Mouse (Mus musculus) embryonic facial prominence, embryonic 11.5 days (tissue): ENCODE measurements around the gene Sirt3. TPM values are rescaled to one million over a fixed set of nuclear protein-coding genes. Genes with fewer than 3 reads are reported as not detected.
A peak's percentile ranks its signal among the peaks of the same experiment; 100 is the strongest.

Experiments used
- ATAC-seq: fragments of 200-750 bp; cut with Nextera tagmentation; replicated peaks from 2 replicates; pipeline ENCODE4 v1.8.0; 2017; ENCODE audit warnings: low read depth; ENCODE audit not compliant: insufficient number of reproducible peaks, low FRiP score, low TSS enrichment
- DNase-seq: peaks from one replicate; pipeline ENCODE4 v3.0.0-alpha.2; 2015; ENCODE audit warnings: low spot score
- H3K27ac ChIP-seq: fragments of 300-500 bp; sonication (generic); replicated peaks from 2 replicates; pipeline ENCODE4 v1.5.1; 2014; ENCODE audit warnings: mild to moderate bottlenecking, low read depth, low read length, control low read depth
- H3K27me3 ChIP-seq: fragments of 300-500 bp; sonication (generic); 2 replicates; pipeline ENCODE4 v1.6.1; 2014; ENCODE audit warnings: mild to moderate bottlenecking, low read length, moderate library complexity, mixed read lengths; ENCODE audit not compliant: control insufficient read depth, insufficient read depth
- H3K36me3 ChIP-seq: fragments of 300-500 bp; sonication (generic); replicated peaks from 2 replicates; pipeline ENCODE4 v1.6.1; 2014; ENCODE audit warnings: low read depth, mild to moderate bottlenecking, low read length, moderate library complexity, mixed read lengths; ENCODE audit not compliant: control insufficient read depth, insufficient read depth
- H3K4me1 ChIP-seq: fragments of 300-500 bp; sonication (generic); 2 replicates; pipeline ENCODE4 v1.6.1; 2014; ENCODE audit warnings: low read length, mixed read lengths; ENCODE audit not compliant: control insufficient read depth, insufficient read depth
- H3K4me2 ChIP-seq: fragments of 300-500 bp; sonication (generic); 2 replicates; pipeline ENCODE4 v1.6.1; 2014; ENCODE audit warnings: low read depth, mild to moderate bottlenecking, control low read depth, low read length, moderate library complexity
- H3K4me3 ChIP-seq: fragments of 300-500 bp; sonication (generic); 2 replicates; pipeline ENCODE4 v1.5.1; 2014; ENCODE audit warnings: low read depth, low read length, control low read depth
- H3K9ac ChIP-seq: fragments of 300-500 bp; sonication (generic); replicated peaks from 2 replicates; pipeline ENCODE4 v1.6.1; 2014; ENCODE audit warnings: mild to moderate bottlenecking, control low read depth, low read length
- H3K9me3 ChIP-seq: fragments of 300-500 bp; sonication (generic); replicated peaks from 2 replicates; pipeline ENCODE4 v1.6.1; 2016; ENCODE audit warnings: mild to moderate bottlenecking, low read length, inconsistent platforms, mixed read lengths; ENCODE audit not compliant: control insufficient read depth
- WGBS: fragments of 180-500 bp; shearing (Covaris S2); extraction: QIAGEN DNeasy Blood & Tissue Kit; methylation state at CpG from one replicate; pipeline ENCODE4 v1.1.7; 2014; 5-methylcytosine and 5-hydroxymethylcytosine counted together
- polyA plus RNA-seq: library from polyadenylated mRNA; unstranded; fragments of >200 nt; fragmentation: Nextera tagmentation; extraction: Ambion mirVana; gene quantifications from 2 replicates; pipeline ENCODE4 v1.2.1, GENCODE M21; 2014

Gene Sirt3
- polyA plus RNA-seq, 1 experiment from 2014 or later: 17.1 TPM

DNA sequence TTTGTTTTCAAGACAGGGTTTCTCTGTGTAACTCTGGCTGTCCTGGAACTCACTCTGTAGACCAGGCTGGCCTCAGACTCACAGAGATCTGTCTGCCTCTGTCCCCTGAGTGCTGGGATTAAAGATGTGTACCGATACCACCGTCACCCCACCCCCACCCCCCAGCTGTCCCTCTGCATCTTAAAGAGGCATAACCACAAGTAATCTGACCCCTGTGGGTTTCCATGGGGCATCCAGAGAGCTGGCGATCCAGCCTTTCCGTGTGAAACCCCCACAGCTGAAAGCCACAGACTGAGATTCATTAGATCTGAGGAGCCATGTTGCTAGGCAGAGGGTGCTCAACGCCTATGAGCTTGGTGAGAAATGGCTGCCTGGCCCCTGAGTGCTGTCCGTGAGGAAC, 22.1 kb downstream of the Sirt3 start:
- H3K36me3 ChIP-seq: peaks cover 7% of the 10 kb centered on the region; the same call in 1 of the 2 replicates
- ATAC-seq: no peak
- WGBS: 76% methylated on average over 6 of the region's 6 CpGs

DNA sequence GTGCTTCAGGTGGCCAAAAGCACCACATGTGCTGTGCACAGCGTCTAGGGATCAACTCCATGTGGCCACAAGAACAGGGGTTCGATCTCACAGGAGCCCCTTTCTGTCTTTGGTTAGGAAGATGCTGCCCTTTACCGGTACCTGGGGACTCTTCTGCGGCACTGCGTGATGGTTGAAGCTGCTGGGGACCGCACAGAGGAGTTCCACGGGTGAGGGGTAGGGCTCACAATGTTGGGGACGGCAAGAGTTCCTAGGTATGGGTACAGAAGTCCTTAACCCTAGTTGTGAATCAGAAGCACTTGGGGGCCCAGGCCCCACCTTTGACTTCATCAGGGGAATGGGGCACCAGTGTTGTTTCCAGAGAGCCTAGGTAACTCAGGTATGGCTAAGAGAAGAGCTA, 23.4 kb downstream of the Sirt3 start:
- H3K36me3 ChIP-seq: peaks cover 10% of the 10 kb centered on the region
- H3K27ac ChIP-seq: no peak overlapping the region
- DNase-seq (no peak), ATAC-seq (no peak)
- no peak overlapping the region for H3K4me3 ChIP-seq
- H3K9me3 ChIP-seq: no peaks in the 10 kb centered on the region
- no peaks in the 10 kb centered on the region for H3K27me3 ChIP-seq
- H3K4me1 ChIP-seq: peaks cover 2% of the 10 kb centered on the region
- no peak overlapping the region for H3K4me2 ChIP-seq
- no peak overlapping the region for H3K9ac ChIP-seq
- 96% methylated on average over 8 of the region's 8 CpGs for WGBS

More for the DNA sequence above, 22.1 kb downstream of the Sirt3 start:
- Histone ChIP-seq H3K4me3 (no peak overlapping the region), H3K4me2 (no peak overlapping the region), H3K27me3 (no peaks in the 10 kb centered on the region), H3K9me3 (no peaks in the 10 kb centered on the region), H3K4me1 (peaks cover 2% of the 10 kb centered on the region), H3K9ac (no peak overlapping the region), H3K27ac (no peak overlapping the region)
- DNase-seq: no peak

DNA sequence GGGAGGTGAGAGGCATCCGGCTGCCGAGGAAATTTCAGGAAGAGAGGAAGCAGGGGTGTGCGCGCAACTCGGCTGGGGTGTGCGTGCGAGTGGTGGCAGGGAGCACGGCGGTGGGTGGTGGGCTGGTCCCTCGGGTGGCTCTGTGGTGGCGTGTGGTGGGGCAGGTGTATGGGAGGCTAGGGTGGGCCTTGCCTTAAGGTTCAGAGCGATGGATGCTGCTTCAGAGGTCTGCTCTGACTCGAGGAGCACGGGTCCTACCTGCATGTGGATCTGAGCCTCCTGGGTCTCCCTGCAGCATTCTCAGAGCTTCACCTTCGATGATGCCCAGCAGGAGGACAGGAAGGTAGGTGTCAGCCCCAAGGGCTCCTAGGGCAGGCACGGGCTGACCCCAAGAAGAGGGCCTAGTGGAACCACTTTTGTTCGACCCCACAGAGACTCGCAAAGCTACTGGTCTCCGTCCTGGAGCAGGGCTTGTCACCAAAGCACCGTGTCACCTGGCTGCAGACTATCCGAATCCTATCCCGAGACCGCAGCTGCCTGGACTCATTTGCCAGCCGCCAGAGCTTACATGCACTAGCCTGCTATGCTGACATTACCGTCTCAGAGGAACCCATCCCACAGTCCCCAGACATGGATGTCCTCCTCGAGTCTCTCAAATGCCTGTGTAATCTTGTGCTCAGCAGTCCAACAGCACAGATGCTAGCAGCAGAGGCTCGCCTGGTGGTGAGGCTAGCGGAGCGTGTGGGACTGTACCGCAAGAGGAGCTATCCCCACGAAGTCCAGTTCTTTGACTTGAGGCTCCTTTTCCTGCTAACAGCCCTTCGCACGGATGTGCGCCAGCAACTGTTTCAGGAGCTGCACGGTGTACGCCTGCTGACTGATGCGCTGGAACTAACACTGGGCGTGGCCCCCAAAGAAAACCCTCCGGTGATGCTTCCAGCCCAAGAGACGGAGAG, 24.3 kb downstream of the Sirt3 start, which contains the start of gene Bet1l:
Gene Bet1l, minus strand, starts transcription at position 28 of the 956 bp plus-strand sequence.
- Histone ChIP-seq H3K4me1 (peaks cover 2% of the 10 kb centered on the region), H3K27ac (peak within 1 kb of the TSS; percentile 66), H3K9me3 (no peaks in the 10 kb centered on the region), H3K4me2 (peak within 1 kb of the TSS; percentile 98), H3K36me3 (peaks cover 17% of the 10 kb centered on the region), H3K4me3 (peak within 1 kb of the TSS; percentile 74), H3K9ac (peak within 1 kb of the TSS; percentile 87), H3K27me3 (no peaks in the 10 kb centered on the region)
- WGBS: 41% methylated on average over 39 of the region's 40 CpGs
- ATAC-seq (peak; percentile 11; the same call in 1 of the 2 replicates), DNase-seq (no peak)

GRCm38 (mm10) chr7:140856785-140857549, 25.1 kb downstream of the Sirt3 start, which contains the start of gene Ric8a:
TSS of gene Ric8a (plus strand) at chr7:140856957.
- no peaks in the 10 kb centered on the region for H3K27me3 ChIP-seq
- peak within 1 kb of the TSS; percentile 87 for H3K9ac ChIP-seq
- peak within 1 kb of the TSS; percentile 66 for H3K27ac ChIP-seq
- peaks cover 15% of the 10 kb centered on the region for H3K36me3 ChIP-seq
- 0% methylated on average over 50 of the region's 50 CpGs for WGBS
- ATAC-seq (peak; percentile 81), DNase-seq (peak; percentile 81)
- peak within 1 kb of the TSS; percentile 98 for H3K4me2 ChIP-seq
- H3K9me3 ChIP-seq: no peaks in the 10 kb centered on the region
- peaks cover 2% of the 10 kb centered on the region for H3K4me1 ChIP-seq
- peak within 1 kb of the TSS; percentile 74 for H3K4me3 ChIP-seq

- ATAC-seq (peak; percentile 73), DNase-seq (peak; percentile 93)
- H3K9ac ChIP-seq: peak within 1 kb of the TSS; percentile 87
- peak within 1 kb of the TSS; percentile 74 for H3K4me3 ChIP-seq
- H3K36me3 ChIP-seq: peaks cover 13% of the 10 kb centered on the region
- H3K27me3 ChIP-seq: no peaks in the 10 kb centered on the region
- peak within 1 kb of the TSS; percentile 66 for H3K27ac ChIP-seq
- no peaks in the 10 kb centered on the region for H3K9me3 ChIP-seq
- under 1% methylated on average over 51 of the region's 51 CpGs for WGBS
- peaks cover 2% of the 10 kb centered on the region for H3K4me1 ChIP-seq
- peak within 1 kb of the TSS; percentile 98 for H3K4me2 ChIP-seq
Measured at GRCm38 (mm10) chr7:140855860-140856784, 26.0 kb downstream of the Sirt3 start, which contains the start of gene Gm45785. TSS of gene Gm45785 (minus strand) at chr7:140856331.

DNA sequence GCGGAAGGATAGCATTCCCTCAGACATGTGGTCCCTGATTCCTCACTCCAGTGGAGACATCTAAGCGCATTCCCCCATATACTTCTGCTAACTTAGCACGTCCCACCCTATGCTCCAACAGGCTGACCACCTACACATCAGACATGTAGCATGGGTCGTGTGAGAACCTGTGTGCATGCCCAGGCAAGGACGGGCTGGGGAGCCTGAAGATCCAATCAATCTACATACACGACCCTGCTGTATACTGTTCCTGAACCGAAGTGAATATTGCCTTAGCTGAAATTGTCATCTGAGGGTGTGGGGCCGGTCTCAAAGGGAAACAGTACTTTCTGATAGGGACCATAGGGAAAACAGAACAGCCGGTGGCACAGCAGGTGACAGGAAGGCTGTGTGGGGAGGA, 26.9 kb downstream of the Sirt3 start:
- H3K27ac ChIP-seq: no peak overlapping the region
- no peak for DNase-seq
- H3K36me3 ChIP-seq: peaks cover 13% of the 10 kb centered on the region

DNA sequence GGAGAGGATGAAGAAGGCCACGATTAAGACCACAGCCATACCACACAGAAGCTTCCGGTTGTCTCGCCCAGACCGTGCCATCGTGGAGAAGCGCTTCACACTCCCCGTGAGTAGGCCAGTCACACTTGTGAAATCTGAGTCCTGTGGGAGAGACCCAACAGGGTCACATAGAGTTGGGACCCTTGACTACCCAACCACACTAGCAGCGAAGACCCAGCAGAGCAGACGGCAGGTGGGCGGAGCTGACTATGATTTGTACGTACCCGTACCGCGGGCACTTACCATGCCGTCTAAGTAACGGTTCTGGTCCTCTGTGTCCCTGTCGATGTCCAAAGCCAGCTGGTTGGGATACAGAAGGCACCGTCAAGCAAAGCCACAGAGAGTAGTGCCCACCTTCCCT, 27.6 kb downstream of the Sirt3 start:
- Histone ChIP-seq H3K4me1 (peaks cover 2% of the 10 kb centered on the region), H3K4me2 (no peak overlapping the region), H3K9ac (no peak overlapping the region), H3K36me3 (peaks cover 13% of the 10 kb centered on the region), H3K4me3 (no peak overlapping the region), H3K27me3 (no peaks in the 10 kb centered on the region), H3K9me3 (no peaks in the 10 kb centered on the region), H3K27ac (no peak overlapping the region)
- ATAC-seq: no peak
- 92% methylated on average over 18 of the region's 18 CpGs for WGBS
- no peak for DNase-seq

More for the DNA sequence above, 26.9 kb downstream of the Sirt3 start:
- 75% methylated on average over 9 of the region's 9 CpGs for WGBS
- no peak for ATAC-seq
- H3K27me3 ChIP-seq: no peaks in the 10 kb centered on the region
- peaks cover 2% of the 10 kb centered on the region for H3K4me1 ChIP-seq
- H3K4me3 ChIP-seq: peak overlapping the region; percentile 74
- H3K9me3 ChIP-seq: no peaks in the 10 kb centered on the region
- peak overlapping the region; percentile 87; the same call in 1 of the 2 replicates for H3K9ac ChIP-seq
- H3K4me2 ChIP-seq: peak overlapping the region; percentile 98
